Mouse (Mus musculus) intestine, embryonic 14.5 days (tissue): Measurements from ENCODE around the gene Dusp13. TPM values are rescaled to one million over a fixed set of nuclear protein-coding genes. Genes with fewer than 3 reads are reported as not detected.
A peak's percentile ranks its signal among the peaks of the same experiment; 100 is the strongest.

Experiments used
- ATAC-seq: fragments of 200-750 bp; cut with Nextera tagmentation; replicated peaks from 2 replicates; pipeline ENCODE4 v1.8.0; 2017; ENCODE audit warnings: low read depth, moderate number of reproducible peaks, moderate TSS enrichment, moderate library complexity; ENCODE audit not compliant: low FRiP score, low TSS enrichment
- DNase-seq: peaks from one replicate; pipeline ENCODE4 v3.0.0-alpha.2; 2018; ENCODE audit warnings: low spot score
- H3K27ac ChIP-seq: fragments of 300-500 bp; sonication (generic); 2 replicates; pipeline ENCODE4 v1.5.1; 2014; ENCODE audit warnings: low read depth, mild to moderate bottlenecking, control low read depth
- H3K27me3 ChIP-seq: fragments of 300-500 bp; sonication (generic); replicated peaks from 2 replicates; pipeline ENCODE4 v1.6.1; 2014; ENCODE audit warnings: low read length, control low read depth; ENCODE audit not compliant: control insufficient read depth, insufficient read depth
- H3K36me3 ChIP-seq: fragments of 300-500 bp; sonication (generic); 2 replicates; pipeline ENCODE4 v1.6.1; 2014; ENCODE audit warnings: low read length, control low read depth; ENCODE audit not compliant: control insufficient read depth, insufficient read depth
- H3K4me1 ChIP-seq: fragments of 300-500 bp; sonication (generic); replicated peaks from 2 replicates; pipeline ENCODE4 v1.6.1; 2014; ENCODE audit warnings: low read length, control low read depth, mixed read lengths; ENCODE audit not compliant: control insufficient read depth, insufficient read depth
- H3K4me2 ChIP-seq: fragments of 300-500 bp; sonication (generic); 2 replicates; pipeline ENCODE4 v1.6.1; 2014; ENCODE audit warnings: low read length
- H3K4me3 ChIP-seq: fragments of 300-500 bp; sonication (generic); 2 replicates; pipeline ENCODE4 v1.5.1; 2014; ENCODE audit warnings: low read depth, low read length, control low read depth, mixed read lengths
- H3K9ac ChIP-seq: fragments of 300-500 bp; sonication (generic); 2 replicates; pipeline ENCODE4 v1.6.1; 2014; ENCODE audit warnings: mild to moderate bottlenecking, low read length
- H3K9me3 ChIP-seq: fragments of 300-500 bp; sonication (generic); 2 replicates; pipeline ENCODE4 v1.6.1; 2016; ENCODE audit warnings: low read length, control low read depth; ENCODE audit not compliant: control insufficient read depth
- whole genome bisulfite sequencing: fragments of 180-500 bp; shearing (Covaris S2); extraction: QIAGEN DNeasy Blood & Tissue Kit; methylation state at CpG from one replicate; pipeline ENCODE4 v1.1.7; 2014; 5-methylcytosine and 5-hydroxymethylcytosine counted together
- polyA plus RNA-seq: library from polyadenylated mRNA; unstranded; fragments of >200 nt; fragmentation: Nextera tagmentation; extraction: Ambion mirVana; gene quantifications from 2 replicates; pipeline ENCODE4 v1.2.1, GENCODE M21; 2014

Dusp13 gene
- polyA plus RNA-seq, 1 experiment from 2014 or later: not detected

GRCm38 (mm10) chr14:21720430-21721205 is 30.4 kb downstream of the Dusp13 start:
- Histone ChIP-seq H3K36me3 (no peaks in the 10 kb centered on the region), H3K27ac (no peak overlapping the region), H3K4me2 (no peak overlapping the region), H3K9me3 (0 out of 2 replicates have a peak, but pooled peaks cover 3% of the 10 kb centered on the region), H3K4me3 (no peak overlapping the region), H3K27me3 (no peaks in the 10 kb centered on the region), H3K4me1 (0 out of 2 replicates have a peak, but pooled peaks cover 3% of the 10 kb centered on the region), H3K9ac (no peak overlapping the region)
- ATAC-seq: no peak
- no peak for DNase-seq
- 76% methylated on average over 4 of the region's 4 CpGs for WGBS

GRCm38 (mm10) chr14:21719646-21720383 is 31.2 kb downstream of the Dusp13 start:
- Histone ChIP-seq H3K4me2 (no peak overlapping the region), H3K27ac (no peak overlapping the region)

GRCm38 (mm10) chr14:21714486-21714885 is 36.5 kb downstream of the Dusp13 start, which contains the start of gene Dupd1:
Gene Dupd1 (minus strand): TSS chr14:21714576.
- DNase-seq (no peak), ATAC-seq (no peak)
- H3K4me3 ChIP-seq: no peak within 1 kb of the TSS
- no peak within 1 kb of the TSS for H3K27ac ChIP-seq
- H3K9ac ChIP-seq: no peak within 1 kb of the TSS
- WGBS: 64% methylated on average over 5 of the region's 5 CpGs
- no peaks in the 10 kb centered on the region for H3K27me3 ChIP-seq
- H3K9me3 ChIP-seq: no peaks in the 10 kb centered on the region
- 0 out of 2 replicates have a peak, but pooled peaks cover under 1% of the 10 kb centered on the region for H3K4me1 ChIP-seq
- H3K36me3 ChIP-seq: no peaks in the 10 kb centered on the region
- no peak within 1 kb of the TSS for H3K4me2 ChIP-seq

More at GRCm38 (mm10) chr14:21719646-21720383, 31.2 kb downstream of the Dusp13 start:
- Histone ChIP-seq H3K9ac (no peak overlapping the region), H3K27me3 (no peaks in the 10 kb centered on the region), H3K36me3 (no peaks in the 10 kb centered on the region), H3K9me3 (0 out of 2 replicates have a peak, but pooled peaks cover 3% of the 10 kb centered on the region), H3K4me3 (no peak overlapping the region), H3K4me1 (0 out of 2 replicates have a peak, but pooled peaks cover 3% of the 10 kb centered on the region)
- ATAC-seq (no peak), DNase-seq (no peak)
- 25% methylated on average over 17 of the region's 17 CpGs for WGBS

- ATAC-seq (no peak), DNase-seq (no peak)
- Histone ChIP-seq H3K27me3 (no peaks in the 10 kb centered on the region), H3K9me3 (no peaks in the 10 kb centered on the region), H3K4me3 (no peak overlapping the region), H3K27ac (no peak overlapping the region), H3K9ac (no peak overlapping the region), H3K4me1 (peaks cover 7% of the 10 kb centered on the region; the same call in 1 of the 2 replicates), H3K36me3 (no peaks in the 10 kb centered on the region), H3K4me2 (no peak overlapping the region)
- 62% methylated on average over 2 of the region's 2 CpGs for WGBS
These were observed 39.8 kb downstream of the Dusp13 start for GRCm38 (mm10) chr14:21711231-21711630.

- H3K9ac ChIP-seq: no peak overlapping the region
- no peak for DNase-seq
- WGBS: 60% methylated on average over 2 of the region's 2 CpGs
These were observed 41.4 kb downstream of the Dusp13 start for GRCm38 (mm10) chr14:21709545-21709944.

GRCm38 (mm10) chr14:21706759-21707571 is 44.0 kb downstream of the Dusp13 start:
- Histone ChIP-seq H3K27me3 (no peaks in the 10 kb centered on the region), H3K4me1 (peaks cover 8% of the 10 kb centered on the region; the same call in 1 of the 2 replicates), H3K27ac (0 out of 2 replicates have a peak overlapping the region, but pooled peaks have one; percentile 23), H3K9ac (no peak overlapping the region), H3K36me3 (no peaks in the 10 kb centered on the region), H3K4me3 (no peak overlapping the region), H3K4me2 (no peak overlapping the region), H3K9me3 (no peaks in the 10 kb centered on the region)
- whole genome bisulfite sequencing: 52% methylated on average over 12 of the region's 12 CpGs
- DNase-seq: no peak
- no peak; the same call in 1 of the 2 replicates for ATAC-seq

More at GRCm38 (mm10) chr14:21709545-21709944, 41.4 kb downstream of the Dusp13 start:
- Histone ChIP-seq H3K4me2 (no peak overlapping the region), H3K36me3 (no peaks in the 10 kb centered on the region), H3K27me3 (no peaks in the 10 kb centered on the region), H3K4me3 (no peak overlapping the region), H3K4me1 (peaks cover 8% of the 10 kb centered on the region; the same call in 1 of the 2 replicates), H3K9me3 (no peaks in the 10 kb centered on the region), H3K27ac (no peak overlapping the region)
- ATAC-seq: no peak

GRCm38 (mm10) chr14:21705462-21705861 is 45.5 kb downstream of the Dusp13 start:
- peaks cover 8% of the 10 kb centered on the region; the same call in 1 of the 2 replicates for H3K4me1 ChIP-seq
- H3K4me2 ChIP-seq: no peak overlapping the region
- H3K9me3 ChIP-seq: no peaks in the 10 kb centered on the region
- ATAC-seq: no peak
- no peak overlapping the region for H3K4me3 ChIP-seq
- 79% methylated on average over 2 of the region's 2 CpGs for WGBS
- DNase-seq: no peak
- no peaks in the 10 kb centered on the region for H3K27me3 ChIP-seq
- no peak overlapping the region for H3K27ac ChIP-seq
- H3K9ac ChIP-seq: no peak overlapping the region
- H3K36me3 ChIP-seq: no peaks in the 10 kb centered on the region

- no peak overlapping the region for H3K4me3 ChIP-seq
- no peak overlapping the region for H3K9ac ChIP-seq
- WGBS: 50% methylated on average over 5 of the region's 5 CpGs
- H3K9me3 ChIP-seq: no peaks in the 10 kb centered on the region
- H3K27ac ChIP-seq: peak overlapping the region; percentile 20; the same call in 1 of the 2 replicates
- no peaks in the 10 kb centered on the region for H3K36me3 ChIP-seq
- H3K27me3 ChIP-seq: no peaks in the 10 kb centered on the region
- no peak for ATAC-seq
- peaks cover 8% of the 10 kb centered on the region; the same call in 1 of the 2 replicates for H3K4me1 ChIP-seq
- H3K4me2 ChIP-seq: no peak overlapping the region
- DNase-seq: no peak
These were observed 47.7 kb downstream of the Dusp13 start for GRCm38 (mm10) chr14:21703255-21703654.
